Mouse (Mus musculus) kidney, adult 18-20 months (tissue): ENCODE data around the gene Rtn4r.
A peak's percentile ranks its signal among the peaks of the same experiment; 100 is the strongest.

Source experiments
- DNase-seq: peaks from one replicate; pipeline ENCODE4 v3.0.0; 2021

Gene Rtn4r

GRCm38 (mm10) chr16:18125131-18125530, 2.3 kb upstream of the Rtn4r start:
- DNase-seq, result no peak

DNA sequence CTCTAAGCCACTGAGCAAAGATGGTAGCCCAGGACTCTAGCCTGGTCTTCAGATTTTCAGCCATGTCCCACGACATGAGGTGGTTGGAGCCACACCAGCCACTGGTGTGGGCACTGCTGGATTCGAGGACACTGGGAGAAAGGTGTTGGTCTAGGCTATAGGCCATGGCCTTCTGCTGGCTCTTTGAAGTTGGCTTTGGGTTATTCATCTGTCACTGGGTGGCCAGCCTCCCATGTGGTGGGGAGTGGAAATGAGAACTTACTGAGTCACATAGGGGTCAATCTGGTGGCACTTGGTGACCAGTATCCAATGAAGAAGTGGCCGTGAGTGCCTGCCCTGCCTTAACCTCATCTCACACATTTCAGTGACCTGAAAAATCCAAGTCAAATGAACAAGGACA, 1.2 kb upstream of the Rtn4r start:
- DNase-seq, result no peak

DNA sequence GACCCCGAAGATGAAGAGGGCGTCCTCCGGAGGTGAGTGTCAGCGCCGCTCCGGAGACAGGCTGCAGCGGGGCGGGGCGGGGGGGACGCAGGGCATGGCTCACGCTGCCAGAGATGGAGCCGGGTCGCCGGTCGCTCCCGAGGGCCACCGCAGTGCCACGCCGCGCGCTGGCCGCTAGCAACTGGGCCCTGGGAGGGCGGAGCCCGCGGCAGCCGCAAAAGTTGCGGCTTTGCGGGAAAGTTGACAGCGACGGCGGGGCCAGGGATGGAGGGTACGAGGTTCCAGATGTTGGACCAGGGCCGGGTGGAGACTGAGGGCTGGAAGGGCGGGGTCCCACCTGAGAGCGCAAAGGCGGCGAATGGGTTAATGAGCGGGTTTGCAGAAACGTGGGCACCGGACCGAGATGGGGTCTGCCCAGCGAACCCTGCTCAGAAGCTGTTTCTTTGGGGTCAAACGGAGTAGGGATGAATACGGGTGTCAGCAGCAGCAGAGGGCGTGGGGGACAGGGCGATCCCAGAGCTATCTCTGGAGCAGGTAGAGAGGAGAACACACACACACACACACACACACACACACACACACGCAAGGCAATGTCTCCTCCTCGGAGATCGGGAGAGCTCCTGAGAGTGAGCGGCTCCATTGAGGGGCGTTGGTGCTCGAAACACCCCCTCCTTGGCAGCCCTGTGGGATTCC, 575 bp downstream of the Rtn4r start:
- peak; percentile 38 for DNase-seq

DNA sequence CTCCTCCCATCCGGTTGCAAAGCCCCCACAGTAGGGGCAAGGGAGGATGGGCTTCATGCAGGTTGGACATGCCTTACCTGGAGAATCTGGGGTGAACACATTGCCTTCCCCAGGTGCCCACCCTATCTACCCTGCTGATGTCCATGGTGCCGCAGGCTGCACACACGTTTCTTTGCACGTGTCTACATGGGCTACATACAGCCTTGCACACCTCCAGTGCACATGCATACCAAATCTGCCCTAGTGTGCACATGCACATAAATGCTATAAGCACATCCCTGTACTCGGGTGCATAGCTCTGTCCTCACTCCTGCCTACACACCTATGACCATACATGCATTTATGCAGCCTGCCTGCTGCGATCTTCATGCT, 1.1 kb downstream of the Rtn4r start:
- no peak for DNase-seq

DNA sequence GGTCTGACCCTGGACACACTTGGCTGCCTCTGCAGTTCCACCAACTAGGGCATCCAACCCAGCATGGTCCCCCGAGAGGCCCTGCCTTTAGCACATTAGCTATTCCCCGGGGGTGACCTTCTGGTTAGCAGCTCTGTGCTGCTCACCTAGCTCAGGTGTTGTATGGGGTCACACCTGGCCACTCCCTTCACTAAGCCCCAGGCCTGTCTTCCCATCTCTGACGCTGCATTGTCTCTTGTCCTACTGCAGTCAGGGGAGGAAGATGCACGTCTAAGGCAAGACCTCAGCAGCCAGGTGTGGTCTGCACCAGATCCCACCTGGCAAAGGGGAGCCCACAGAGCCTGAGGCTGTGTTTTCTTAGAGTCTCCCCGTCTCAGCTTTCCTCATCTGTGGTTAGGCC, 2.0 kb downstream of the Rtn4r start:
- DNase-seq, result no peak

DNA sequence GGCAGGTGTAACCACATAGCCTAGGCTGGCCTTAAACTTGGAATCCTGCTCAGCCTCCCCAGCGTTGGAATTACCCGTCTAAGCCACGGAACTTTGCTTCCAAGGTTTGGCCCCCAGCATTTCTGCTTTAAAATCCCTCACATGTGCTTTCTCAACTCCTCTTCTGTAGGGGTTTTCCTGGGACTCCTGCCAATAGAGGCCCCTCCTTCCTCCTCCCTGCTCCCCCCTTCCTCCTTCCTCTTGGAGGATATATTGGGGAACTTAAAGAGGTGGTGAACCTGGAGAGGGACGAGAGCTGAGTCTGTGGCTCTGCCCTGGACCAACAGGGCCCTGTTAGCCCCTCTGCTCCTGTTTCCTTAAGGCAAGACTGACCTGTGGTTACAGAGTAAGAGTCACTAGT, 2.8 kb downstream of the Rtn4r start:
- DNase-seq, result no peak

GRCm38 (mm10) chr16:18130705-18131104, 3.3 kb downstream of the Rtn4r start:
- no peak for DNase-seq

GRCm38 (mm10) chr16:18131245-18131939, 4.0 kb downstream of the Rtn4r start:
- peak; percentile 43 for DNase-seq

GRCm38 (mm10) chr16:18132026-18132425, 4.6 kb downstream of the Rtn4r start:
- DNase-seq, result no peak

DNA sequence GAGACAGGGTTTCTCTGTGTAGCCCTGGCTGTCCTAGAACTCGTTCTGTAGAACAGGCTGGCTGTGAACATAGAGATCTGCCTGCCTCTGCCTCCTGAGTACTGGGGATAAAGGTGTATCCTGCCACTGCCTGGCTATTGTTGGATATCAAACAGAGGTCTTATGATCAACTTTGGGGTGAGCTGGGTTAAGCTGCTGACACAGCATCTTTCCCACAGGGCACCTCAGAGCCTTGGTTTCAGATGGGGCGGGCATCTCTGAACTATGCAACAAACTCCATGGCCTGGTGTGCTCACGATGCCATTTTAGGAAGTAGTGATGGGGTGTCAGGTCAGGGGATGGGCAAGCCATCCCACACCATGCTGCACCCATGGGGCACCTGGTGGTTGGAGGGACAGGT, 5.1 kb downstream of the Rtn4r start:
- no peak for DNase-seq

DNA sequence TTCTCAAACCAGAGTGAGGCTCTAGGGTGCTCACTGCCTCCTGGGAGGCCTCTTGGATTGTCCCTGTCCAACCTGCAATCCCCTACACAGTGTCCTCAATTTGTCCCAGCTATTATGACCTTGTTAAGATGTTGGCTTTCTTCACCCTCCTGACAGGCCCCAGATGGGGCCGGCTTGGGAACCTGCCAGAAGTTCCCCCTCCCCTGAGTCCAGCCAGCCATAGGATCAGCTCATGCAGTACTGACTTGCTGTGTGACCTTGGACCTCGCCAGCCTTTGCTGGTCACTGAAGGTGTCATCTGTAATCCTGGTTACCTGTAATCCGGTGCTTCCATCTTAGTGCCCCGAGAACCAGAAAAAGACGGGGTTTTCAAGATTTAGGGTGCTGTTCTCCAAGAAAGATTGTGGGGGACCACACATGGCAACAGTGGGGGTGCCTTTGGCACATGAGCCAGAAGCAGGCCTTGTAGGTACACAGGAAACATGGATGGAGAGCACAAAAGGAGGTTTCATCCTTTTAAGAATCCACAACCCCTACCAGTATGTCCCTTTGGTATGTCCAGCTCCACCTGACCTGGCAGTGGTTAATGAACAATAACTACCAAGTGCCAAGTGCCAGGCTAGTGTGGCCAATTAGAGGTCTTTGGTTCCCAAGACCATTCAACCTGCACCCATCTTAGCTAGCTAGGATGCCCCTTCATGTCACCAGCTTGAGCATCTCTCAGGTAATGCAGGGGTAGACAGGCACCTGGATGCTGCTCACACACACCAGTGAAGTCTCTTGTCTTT, 5.9 kb downstream of the Rtn4r start:
- DNase-seq, result peak; percentile 45

DNA sequence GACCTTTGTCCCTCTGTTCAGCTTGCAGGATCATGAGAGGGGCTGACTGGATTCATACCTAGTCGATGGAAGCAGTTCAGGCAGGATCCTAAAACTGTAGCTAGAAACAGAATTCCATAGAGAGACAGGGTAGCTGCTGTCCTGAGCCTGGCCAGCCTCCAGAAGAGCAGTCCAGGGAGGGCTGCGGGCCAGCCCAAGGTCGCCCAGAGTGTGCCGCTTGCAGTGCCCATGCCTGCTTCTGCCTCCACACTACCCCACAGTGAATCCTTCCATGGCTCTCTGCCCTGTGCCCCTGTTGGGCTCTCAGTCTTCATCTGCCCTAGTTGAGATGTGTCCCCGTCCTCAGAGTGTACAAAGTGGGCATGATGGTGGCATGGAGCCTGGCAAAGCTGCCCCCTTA, 7.8 kb downstream of the Rtn4r start:
- peak; percentile 76 for DNase-seq

DNA sequence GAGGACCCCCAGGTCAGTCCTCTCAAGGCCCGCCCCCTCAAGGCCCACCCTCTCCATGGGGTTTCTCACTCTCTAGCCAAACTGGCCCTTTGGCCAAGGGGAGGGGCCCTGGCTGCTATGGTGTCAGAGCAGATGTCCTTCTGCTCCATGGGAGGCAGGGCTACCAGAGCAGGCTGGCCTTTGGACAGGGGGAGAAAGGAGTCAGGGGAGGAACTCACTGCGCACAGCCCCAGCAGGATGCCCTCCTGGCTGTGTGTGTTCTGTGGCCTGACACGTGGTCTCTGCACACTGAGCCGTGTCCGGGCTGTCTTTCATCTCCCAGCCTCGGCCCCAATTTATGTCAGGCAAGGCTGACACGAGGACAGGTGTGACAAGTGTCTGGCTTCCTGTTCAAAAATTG, 8.6 kb downstream of the Rtn4r start:
- peak; percentile 78 for DNase-seq

DNA sequence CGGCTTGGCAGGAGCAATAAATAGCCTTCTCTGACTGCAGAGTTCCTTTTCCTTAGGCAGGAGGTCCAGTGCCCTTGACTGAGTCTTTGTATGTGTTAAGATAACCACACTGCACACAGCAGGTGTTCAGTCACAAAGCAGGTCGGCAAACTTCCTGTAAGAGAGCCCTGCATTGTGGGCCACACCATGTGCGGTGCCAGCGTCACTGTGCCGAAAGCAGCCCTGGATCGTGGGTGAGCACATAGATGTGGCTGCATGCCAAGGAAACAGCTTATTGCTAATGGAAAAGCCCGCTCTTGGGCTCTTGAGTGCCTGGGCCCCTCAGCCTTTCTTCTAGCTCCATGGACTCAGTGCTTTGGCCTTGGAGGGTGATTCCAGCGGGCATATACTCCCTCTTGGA, 16.8 kb downstream of the Rtn4r start:
- DNase-seq, result no peak

GRCm38 (mm10) chr16:18145341-18145867, 18.0 kb downstream of the Rtn4r start:
- DNase-seq, result no peak

GRCm38 (mm10) chr16:18148208-18148876, 20.9 kb downstream of the Rtn4r start:
- DNase-seq, result no peak

GRCm38 (mm10) chr16:18149205-18149604, 21.8 kb downstream of the Rtn4r start:
- DNase-seq, result no peak

DNA sequence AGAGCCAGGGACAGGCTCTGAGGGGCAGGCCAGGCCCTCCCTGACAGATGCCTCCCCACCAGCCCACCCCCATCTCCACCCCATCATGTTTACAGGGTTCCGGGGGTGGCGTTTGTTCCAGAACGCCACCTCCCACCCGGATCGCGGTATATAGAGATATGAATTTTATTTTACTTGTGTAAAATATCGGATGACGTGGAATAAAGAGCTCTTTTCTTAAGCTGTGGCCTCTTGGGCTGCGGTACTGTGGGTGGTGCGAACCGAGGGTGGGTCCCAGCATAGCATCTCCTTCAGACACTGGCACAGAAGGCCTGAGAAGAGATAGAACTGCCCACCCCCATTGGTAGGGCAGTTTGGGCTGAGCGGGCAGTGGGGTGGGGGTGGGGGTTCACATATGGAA, 24.7 kb downstream of the Rtn4r start:
- DNase-seq, result no peak

DNA sequence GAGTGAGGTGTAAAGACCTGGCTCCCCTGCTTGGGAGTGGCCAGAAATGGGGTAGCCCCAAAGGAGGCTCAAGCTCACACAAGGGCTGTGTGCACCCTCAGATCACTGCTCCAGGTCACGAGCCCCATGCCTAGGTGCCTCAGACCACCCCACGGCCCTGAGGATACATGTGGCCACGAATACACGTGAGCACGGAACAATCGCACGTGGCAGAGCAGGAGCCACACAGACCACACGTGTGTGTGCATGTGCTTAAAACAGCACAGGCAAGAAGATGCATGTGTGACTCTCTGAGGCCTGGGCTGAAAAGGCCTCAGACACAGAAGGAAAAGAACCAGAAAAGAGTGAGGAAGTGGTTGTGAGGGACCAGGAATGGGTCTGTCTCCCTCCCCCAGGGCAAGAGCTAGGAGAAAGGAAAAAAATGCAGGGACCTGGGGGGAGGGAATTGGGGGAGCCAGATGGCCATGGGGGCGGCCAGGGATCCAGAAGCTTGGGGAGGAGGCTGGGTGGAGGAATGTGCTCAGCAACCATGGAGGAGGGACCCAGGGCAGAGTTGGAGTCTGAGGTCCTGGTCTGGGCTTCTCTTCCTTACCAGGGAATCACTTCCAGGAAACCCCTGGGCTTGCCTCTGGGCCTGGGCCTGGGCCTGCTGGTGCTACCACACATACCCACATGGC, 25.5 kb downstream of the Rtn4r start:
- DNase-seq, result no peak

GRCm38 (mm10) chr16:18154521-18155171, 27.2 kb downstream of the Rtn4r start:
- no peak for DNase-seq

DNA sequence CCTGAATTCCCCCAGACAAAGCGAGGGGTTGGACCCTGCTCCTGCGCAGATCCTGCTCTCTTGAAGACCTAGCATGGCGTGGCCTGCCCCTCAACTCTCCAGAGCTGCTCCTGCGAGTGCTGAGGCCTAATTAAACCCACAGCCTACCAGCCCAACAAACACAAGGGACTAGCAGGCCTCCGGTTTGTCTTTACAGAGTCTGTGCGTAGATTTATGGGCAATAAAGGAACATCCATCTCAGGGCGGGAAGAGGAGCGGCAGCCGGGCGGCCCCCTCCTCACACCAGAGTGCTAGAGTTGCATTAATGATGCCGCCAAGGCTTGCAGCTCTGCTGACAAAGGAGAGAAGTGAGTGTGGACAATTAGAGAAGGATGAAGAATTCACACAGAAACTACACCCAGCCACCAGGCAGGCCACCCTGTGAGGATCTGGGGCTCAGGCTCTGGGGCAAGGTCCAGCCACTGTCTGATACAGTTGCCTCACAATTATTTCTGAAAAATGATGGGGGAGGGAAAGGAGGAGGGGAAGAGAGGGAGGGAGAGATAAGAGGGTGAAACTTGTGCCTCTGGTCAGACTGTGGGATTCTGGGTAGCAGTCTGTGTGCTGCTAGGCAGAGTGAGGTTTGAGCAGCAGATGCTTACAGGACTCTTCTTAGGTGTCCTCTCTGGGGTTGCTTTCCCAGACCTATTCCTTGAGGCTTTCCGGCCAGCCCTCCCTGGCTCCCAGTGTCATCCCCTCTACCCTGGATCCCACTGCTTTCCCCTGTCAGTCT, 29.3 kb downstream of the Rtn4r start:
- no peak for DNase-seq
